Mouse (Mus musculus) embryonic facial prominence, embryonic 10.5 days (tissue): ENCODE measurements at regions not wholly inside any gene's neighbourhood (a gene's known extent, or its start where the extent isn't known, plus 50 kb on each side); places are given as distances from the start of the nearest gene placed in this dataset.

ENCODE experiments used
- DNase-seq: peaks from one replicate; pipeline ENCODE4 v3.0.0-alpha.2; 2017; ENCODE audit warnings: low spot score
- H3K27ac ChIP-seq: fragments of 300-500 bp; sonication (generic); replicated peaks from 2 replicates; pipeline ENCODE4 v1.5.1; 2016; ENCODE audit warnings: mild to moderate bottlenecking
- H3K27me3 ChIP-seq: fragments of 300-500 bp; sonication (generic); replicated peaks from 2 replicates; pipeline ENCODE4 v1.6.1; 2016; ENCODE audit warnings: low read depth, mild to moderate bottlenecking; ENCODE audit not compliant: poor library complexity, severe bottlenecking
- H3K36me3 ChIP-seq: fragments of 300-500 bp; sonication (generic); replicated peaks from 2 replicates; pipeline ENCODE4 v1.6.1; 2016; ENCODE audit warnings: mild to moderate bottlenecking, moderate library complexity
- H3K4me1 ChIP-seq: fragments of 300-500 bp; sonication (generic); 2 replicates; pipeline ENCODE4 v1.6.1; 2016
- H3K4me3 ChIP-seq: fragments of 300-500 bp; sonication (generic); 2 replicates; pipeline ENCODE4 v1.5.1; 2016; ENCODE audit warnings: mild to moderate bottlenecking, moderate library complexity
- H3K9me3 ChIP-seq: fragments of 300-500 bp; sonication (generic); 2 replicates; pipeline ENCODE4 v1.6.1; 2016; ENCODE audit warnings: mild to moderate bottlenecking
- WGBS: fragments of 180-500 bp; shearing (Covaris S2); methylation state at CpG from one replicate; pipeline ENCODE4 v1.1.7; 2016; 5-methylcytosine and 5-hydroxymethylcytosine counted together

- peak; percentile 86 for DNase-seq
- 20% methylated on average over 5 of the region's 5 CpGs for WGBS
- Histone ChIP-seq H3K27ac (peak overlapping the region; percentile 74), H3K36me3 (no peaks in the 10 kb centered on the region), H3K9me3 (no peaks in the 10 kb centered on the region), H3K4me1 (peaks cover 40% of the 10 kb centered on the region), H3K4me3 (no peak overlapping the region), H3K27me3 (0 out of 2 replicates have a peak, but pooled peaks cover 10% of the 10 kb centered on the region)
Measured at GRCm38 (mm10) chr12:12622712-12623292, 318.9 kb downstream of the Mycn start.

- 89% methylated on average over 9 of the region's 9 CpGs for WGBS
- no peak for DNase-seq
- Histone ChIP-seq H3K9me3 (no peaks in the 10 kb centered on the region), H3K4me1 (peaks cover 40% of the 10 kb centered on the region), H3K27ac (peak overlapping the region; percentile 74; the same call in 1 of the 2 replicates), H3K4me3 (no peak overlapping the region), H3K27me3 (0 out of 2 replicates have a peak, but pooled peaks cover 10% of the 10 kb centered on the region), H3K36me3 (no peaks in the 10 kb centered on the region)
Measured at GRCm38 (mm10) chr12:12621506-12621905, 320.2 kb downstream of the Mycn start.

- H3K4me1 ChIP-seq = peaks cover 37% of the 10 kb centered on the region
- no peaks in the 10 kb centered on the region for H3K36me3 ChIP-seq
- DNase-seq = no peak
- H3K9me3 ChIP-seq = no peaks in the 10 kb centered on the region
- H3K27me3 ChIP-seq = 0 out of 2 replicates have a peak, but pooled peaks cover 7% of the 10 kb centered on the region
- WGBS = 86% methylated on average over 5 of the region's 5 CpGs
- H3K27ac ChIP-seq = peak overlapping the region; percentile 40
- H3K4me3 ChIP-seq = no peak overlapping the region
Measured at GRCm38 (mm10) chr12:12620316-12620715, 321.4 kb downstream of the Mycn start.

- 75% methylated on average over 5 of the region's 5 CpGs for WGBS
- Histone ChIP-seq H3K36me3 (no peaks in the 10 kb centered on the region), H3K27ac (peak overlapping the region; percentile 61; the same call in 1 of the 2 replicates), H3K4me1 (peaks cover 30% of the 10 kb centered on the region), H3K4me3 (no peak overlapping the region), H3K27me3 (no peaks in the 10 kb centered on the region), H3K9me3 (no peaks in the 10 kb centered on the region)
- no peak for DNase-seq
Measured at GRCm38 (mm10) chr12:12619431-12619830, 322.3 kb downstream of the Mycn start.

- WGBS = 91% methylated on average over 3 of the region's 3 CpGs
- H3K27ac ChIP-seq = no peak overlapping the region
- H3K36me3 ChIP-seq = no peaks in the 10 kb centered on the region
- DNase-seq = no peak
- peaks cover 6% of the 10 kb centered on the region for H3K4me1 ChIP-seq
- H3K4me3 ChIP-seq = no peak overlapping the region
- no peaks in the 10 kb centered on the region for H3K27me3 ChIP-seq
- no peaks in the 10 kb centered on the region for H3K9me3 ChIP-seq
Measured at GRCm38 (mm10) chr12:12612520-12612919, 329.2 kb downstream of the Mycn start.

- 65% methylated on average over 4 of the region's 4 CpGs for WGBS
- H3K27ac ChIP-seq = peak overlapping the region; percentile 19; the same call in 1 of the 2 replicates
- no peak for DNase-seq
- no peaks in the 10 kb centered on the region for H3K27me3 ChIP-seq
- H3K4me3 ChIP-seq = no peak overlapping the region
- H3K4me1 ChIP-seq = peaks cover 6% of the 10 kb centered on the region
- H3K9me3 ChIP-seq = no peaks in the 10 kb centered on the region
- H3K36me3 ChIP-seq = no peaks in the 10 kb centered on the region
Measured at GRCm38 (mm10) chr12:12610861-12611260, 330.9 kb downstream of the Mycn start.

GRCm38 (mm10) chr12:12607995-12608394 lies 333.7 kb downstream of the Mycn start:
- Histone ChIP-seq H3K36me3 (no peaks in the 10 kb centered on the region), H3K4me3 (no peak overlapping the region), H3K27ac (no peak overlapping the region), H3K9me3 (no peaks in the 10 kb centered on the region), H3K27me3 (no peaks in the 10 kb centered on the region), H3K4me1 (peaks cover 16% of the 10 kb centered on the region)
- DNase-seq = no peak
- WGBS = 92% methylated on average over 4 of the region's 4 CpGs

- H3K27ac ChIP-seq = no peak overlapping the region
- H3K4me1 ChIP-seq = peaks cover 16% of the 10 kb centered on the region
- WGBS = 95% methylated on average over 6 of the region's 6 CpGs
- no peak for DNase-seq
- no peaks in the 10 kb centered on the region for H3K27me3 ChIP-seq
- no peak overlapping the region for H3K4me3 ChIP-seq
- H3K36me3 ChIP-seq = no peaks in the 10 kb centered on the region
- H3K9me3 ChIP-seq = no peaks in the 10 kb centered on the region
Measured at GRCm38 (mm10) chr12:12606911-12607310, 334.8 kb downstream of the Mycn start.

GRCm38 (mm10) chr12:12605495-12605894 lies 336.2 kb downstream of the Mycn start:
- no peak for DNase-seq
- Histone ChIP-seq H3K9me3 (no peaks in the 10 kb centered on the region), H3K4me1 (peaks cover 17% of the 10 kb centered on the region; the same call in 1 of the 2 replicates), H3K27me3 (no peaks in the 10 kb centered on the region), H3K27ac (no peak overlapping the region), H3K4me3 (no peak overlapping the region), H3K36me3 (no peaks in the 10 kb centered on the region)
- WGBS = 94% methylated on average over 3 of the region's 3 CpGs

GRCm38 (mm10) chr12:12601362-12601761 lies 339.4 kb downstream of the Fam49a start:
- Histone ChIP-seq H3K27me3 (no peaks in the 10 kb centered on the region), H3K36me3 (no peaks in the 10 kb centered on the region), H3K4me1 (peaks cover 17% of the 10 kb centered on the region; the same call in 1 of the 2 replicates), H3K27ac (peak overlapping the region; percentile 24; the same call in 1 of the 2 replicates), H3K4me3 (no peak overlapping the region), H3K9me3 (no peaks in the 10 kb centered on the region)
- DNase-seq = no peak
- WGBS = 56% methylated on average over 2 of the region's 2 CpGs

- H3K4me1 ChIP-seq = peaks cover 16% of the 10 kb centered on the region
- H3K27ac ChIP-seq = no peak overlapping the region
- no peaks in the 10 kb centered on the region for H3K36me3 ChIP-seq
- no peaks in the 10 kb centered on the region for H3K9me3 ChIP-seq
- no peak for DNase-seq
- no peaks in the 10 kb centered on the region for H3K27me3 ChIP-seq
- no peak overlapping the region for H3K4me3 ChIP-seq
- 89% methylated on average over 3 of the region's 3 CpGs for WGBS
Measured at GRCm38 (mm10) chr12:12595399-12595798, 333.5 kb downstream of the Fam49a start.

- peaks cover 17% of the 10 kb centered on the region for H3K4me1 ChIP-seq
- no peaks in the 10 kb centered on the region for H3K27me3 ChIP-seq
- no peak overlapping the region for H3K4me3 ChIP-seq
- DNase-seq = no peak
- 91% methylated on average over 3 of the region's 3 CpGs for WGBS
- H3K27ac ChIP-seq = no peak overlapping the region
- H3K9me3 ChIP-seq = no peaks in the 10 kb centered on the region
- no peaks in the 10 kb centered on the region for H3K36me3 ChIP-seq
Measured at GRCm38 (mm10) chr12:12594567-12594966, 332.6 kb downstream of the Fam49a start.

GRCm38 (mm10) chr12:12593343-12593742 lies 331.4 kb downstream of the Fam49a start:
- Histone ChIP-seq H3K4me3 (no peak overlapping the region), H3K4me1 (peaks cover 25% of the 10 kb centered on the region), H3K27ac (no peak overlapping the region), H3K36me3 (no peaks in the 10 kb centered on the region), H3K27me3 (no peaks in the 10 kb centered on the region), H3K9me3 (no peaks in the 10 kb centered on the region)
- WGBS = 86% methylated on average over 2 of the region's 2 CpGs
- DNase-seq = no peak
